Mouse (Mus musculus) cerebellum, postnatal 10 days (tissue): ENCODE results near the gene Bckdhb.
"Not testable (repeated sequence)": the region's sequence is repeated elsewhere in the genome, so short reads cannot be mapped to it uniquely, and the experiment has no call there.

Experiments
- DNase-seq, 2 experiments: peaks; one replicate each; pipeline ENCODE4 v3.0.0; 2021; ENCODE audit warnings: mixed read lengths in 2 of 2

Gene Bckdhb

DNA sequence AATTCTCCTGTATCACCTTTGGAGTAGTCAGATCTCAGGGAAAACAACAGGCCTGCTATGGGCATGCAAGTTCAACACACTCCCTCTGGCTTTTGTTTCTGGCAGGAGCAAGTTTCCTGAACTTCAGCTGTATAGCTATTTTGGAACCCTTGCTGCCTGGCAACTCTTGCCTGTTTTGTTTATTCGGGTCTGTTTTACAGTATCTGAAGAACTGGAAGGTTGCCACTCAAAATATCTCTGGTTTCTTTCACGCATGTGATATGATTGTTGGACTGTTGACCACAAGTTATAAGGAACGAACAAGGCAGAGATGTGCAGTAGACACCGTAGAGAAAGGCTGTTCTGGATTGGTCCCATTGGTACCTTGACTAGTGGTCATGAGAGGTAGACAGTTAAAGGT lies 39.4 kb downstream of the Bckdhb start:
- DNase-seq = no peak

DNA sequence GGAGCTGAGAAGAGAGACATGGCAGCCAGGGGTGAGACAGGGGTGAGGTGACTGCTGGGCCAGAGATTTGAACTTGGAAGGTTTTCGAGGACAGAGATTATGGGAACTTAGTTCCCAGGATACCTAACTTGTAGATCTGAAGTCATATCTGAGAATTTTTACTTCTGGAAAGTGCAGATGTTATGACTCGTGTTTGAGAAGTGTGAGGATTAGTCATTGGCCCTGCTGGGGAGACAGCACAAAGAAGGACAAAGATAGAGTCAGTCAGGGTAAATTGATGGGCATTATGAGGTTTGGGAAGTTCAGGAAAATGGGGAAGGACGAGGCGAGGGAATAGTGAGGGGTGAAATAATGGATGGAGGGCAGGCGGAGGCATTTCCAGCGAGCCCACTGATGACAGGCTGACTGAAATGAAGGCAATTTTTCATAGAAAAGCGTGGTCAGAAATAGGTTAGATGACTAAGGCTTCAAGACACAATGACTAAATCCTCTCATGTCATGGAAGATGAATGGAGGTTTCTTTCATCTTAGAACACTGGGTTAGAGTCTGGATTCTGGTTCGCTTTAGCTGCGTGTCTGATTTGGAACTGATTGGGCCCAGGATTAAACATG lies 42.6 kb downstream of the Bckdhb start:
- DNase-seq = no peak

DNA sequence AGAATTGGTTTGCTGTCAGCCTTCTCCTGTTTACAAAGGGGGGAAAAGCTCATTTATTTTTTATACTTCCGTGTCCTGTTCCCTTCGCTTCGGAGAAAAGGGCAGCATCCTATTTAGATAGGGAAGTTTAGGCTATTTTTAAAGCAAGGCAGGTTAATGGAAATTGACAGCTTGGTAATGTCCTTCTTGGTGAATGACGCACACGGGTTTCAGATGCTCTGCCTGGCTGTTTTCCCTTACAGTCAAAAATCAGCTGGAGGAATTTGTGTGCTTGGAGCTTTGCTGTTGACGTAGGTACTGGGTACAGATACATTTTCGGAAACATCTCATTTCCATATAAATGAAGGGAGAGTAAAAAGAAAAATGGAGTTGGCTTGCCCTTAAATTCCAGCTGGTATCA lies 44.4 kb downstream of the Bckdhb start:
- no peak for DNase-seq

DNA sequence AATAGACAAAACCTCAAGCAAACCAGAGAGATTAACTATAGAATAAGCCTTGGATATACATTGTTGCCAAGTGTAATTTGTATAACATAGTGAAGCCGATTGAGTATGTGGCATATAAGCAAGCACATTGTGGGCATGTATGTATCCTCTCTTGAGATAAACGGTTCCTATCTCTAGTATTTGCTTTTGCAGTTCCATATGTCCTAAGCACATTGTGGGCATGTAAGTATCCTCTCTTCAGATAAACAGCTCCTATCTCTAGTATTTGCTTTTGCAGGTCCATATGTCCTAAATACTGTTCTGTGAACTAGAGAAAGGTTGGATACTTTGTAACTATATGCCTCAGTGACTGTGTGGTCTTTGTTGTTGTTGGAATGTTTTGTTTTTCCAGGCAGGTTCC lies 48.5 kb downstream of the Bckdhb start:
- no peak for DNase-seq

DNA sequence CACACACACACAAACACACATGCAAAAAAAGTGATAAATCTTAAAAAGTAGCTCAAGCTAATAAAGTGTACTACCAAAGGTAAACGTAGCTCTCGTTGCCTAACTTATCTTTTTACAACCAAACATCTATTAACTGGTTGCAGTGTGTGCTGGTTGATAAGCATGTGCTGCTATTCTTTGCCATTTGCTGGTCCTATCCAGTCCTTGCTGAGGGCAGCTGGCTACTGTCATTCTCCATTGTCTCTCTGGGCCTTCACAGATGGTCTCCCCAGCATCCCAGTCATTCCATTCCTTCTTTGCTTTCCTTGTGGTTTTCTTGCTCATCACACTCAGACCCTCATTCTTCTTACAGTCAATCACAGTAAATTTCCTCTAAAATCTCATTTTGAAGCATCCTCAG lies 50.9 kb downstream of the Bckdhb start:
- no peak for DNase-seq

DNA sequence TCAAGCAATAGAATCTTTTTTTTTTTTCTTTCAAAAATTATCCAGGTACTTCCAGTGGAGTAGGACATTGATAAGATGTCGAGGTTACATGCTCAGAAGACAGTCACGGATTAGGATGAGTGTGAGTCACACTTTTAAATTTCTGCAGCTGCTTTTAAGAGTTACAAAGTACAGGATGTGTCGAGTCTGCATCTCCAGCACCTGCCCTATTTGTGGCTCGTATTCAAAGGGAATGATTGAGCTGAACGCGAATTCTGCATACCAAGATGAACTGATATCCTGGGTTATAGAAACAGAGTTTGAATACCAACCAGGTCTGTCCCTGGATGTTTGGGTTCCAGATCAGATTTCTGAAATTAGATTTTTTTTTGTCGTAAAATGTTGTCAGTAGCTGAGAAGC lies 56.3 kb downstream of the Bckdhb start:
- DNase-seq = no peak

DNA sequence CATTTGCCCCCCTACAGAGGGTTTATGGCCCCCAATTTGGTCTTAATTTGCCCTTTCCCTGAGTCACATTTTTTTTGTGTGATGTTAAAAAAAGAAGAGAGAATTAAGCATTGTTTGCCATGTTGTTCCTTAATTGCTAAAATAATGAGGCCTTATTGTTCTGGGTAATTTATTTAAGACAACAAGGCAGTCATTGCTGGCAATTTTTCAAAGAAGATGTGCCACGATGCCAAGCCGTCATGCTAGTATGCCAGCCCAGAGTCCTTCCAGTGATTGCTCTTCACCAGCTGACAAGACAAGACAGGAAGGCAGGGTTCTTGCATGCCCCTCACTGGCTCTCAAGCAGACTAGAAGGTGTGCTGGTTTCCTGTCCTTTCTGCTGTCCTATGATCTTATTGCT lies 84.0 kb downstream of the Bckdhb start:
- DNase-seq = peak; percentile 43 to 44

DNA sequence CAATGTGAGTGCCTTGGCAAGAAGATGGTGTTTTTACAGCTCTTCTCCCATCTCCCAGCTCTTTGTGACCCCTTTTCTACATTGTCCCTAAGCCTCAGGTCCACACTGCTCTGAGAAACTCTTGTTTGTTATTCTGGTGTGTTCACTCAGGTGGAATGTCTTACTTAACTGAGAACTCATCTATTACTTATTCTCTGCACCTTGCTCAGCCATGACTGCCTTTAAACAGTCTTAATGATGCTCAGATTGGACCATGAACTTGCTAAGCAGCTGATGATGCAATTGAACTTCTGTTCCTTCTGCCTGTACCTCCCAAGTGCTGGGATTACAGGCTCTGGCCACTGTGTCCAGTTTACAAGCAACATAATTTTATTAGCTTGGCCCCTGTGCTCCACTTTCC lies 86.2 kb downstream of the Bckdhb start:
- no peak for DNase-seq

DNA sequence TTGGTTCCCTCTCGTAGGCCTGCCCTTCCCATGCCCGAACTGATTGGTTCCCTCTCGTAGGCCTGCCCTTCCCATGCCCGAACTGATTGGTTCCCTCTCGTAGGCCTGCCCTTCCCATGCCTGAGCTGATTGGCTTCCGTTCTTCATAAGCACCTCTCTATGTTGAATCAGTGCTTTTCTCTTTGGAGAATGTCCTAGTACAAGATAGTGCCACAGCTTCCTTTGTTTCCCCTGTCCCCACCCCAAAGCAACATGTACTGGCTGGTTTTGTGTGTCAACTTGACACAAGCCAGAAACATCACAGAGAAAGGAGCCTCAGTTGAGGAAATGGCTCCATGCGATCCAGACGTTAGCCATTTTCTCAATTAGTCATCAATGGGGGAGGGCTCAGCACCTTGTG lies 93.2 kb downstream of the Bckdhb start:
- DNase-seq = not testable (repeated sequence)

DNA sequence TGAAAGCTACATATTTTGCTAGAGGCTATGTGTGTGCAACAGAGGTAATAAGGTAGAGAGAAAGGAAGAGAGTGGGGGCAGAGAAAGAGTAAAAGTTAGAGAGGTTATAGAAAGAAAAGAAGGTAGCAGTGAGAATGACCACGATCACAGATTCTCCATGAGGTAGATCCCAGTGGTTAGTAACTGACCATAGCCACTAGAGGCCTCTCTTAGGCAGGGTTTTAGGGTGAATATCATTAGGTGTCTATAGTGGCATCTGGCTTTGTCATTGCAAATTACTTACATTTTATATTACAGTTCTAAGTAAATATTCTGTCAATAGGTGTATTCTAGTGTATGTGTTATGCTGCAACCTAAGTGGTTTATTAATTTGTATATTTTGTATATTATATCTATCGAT lies 94.7 kb downstream of the Bckdhb start:
- peak; percentile 50 to 61 for DNase-seq

DNA sequence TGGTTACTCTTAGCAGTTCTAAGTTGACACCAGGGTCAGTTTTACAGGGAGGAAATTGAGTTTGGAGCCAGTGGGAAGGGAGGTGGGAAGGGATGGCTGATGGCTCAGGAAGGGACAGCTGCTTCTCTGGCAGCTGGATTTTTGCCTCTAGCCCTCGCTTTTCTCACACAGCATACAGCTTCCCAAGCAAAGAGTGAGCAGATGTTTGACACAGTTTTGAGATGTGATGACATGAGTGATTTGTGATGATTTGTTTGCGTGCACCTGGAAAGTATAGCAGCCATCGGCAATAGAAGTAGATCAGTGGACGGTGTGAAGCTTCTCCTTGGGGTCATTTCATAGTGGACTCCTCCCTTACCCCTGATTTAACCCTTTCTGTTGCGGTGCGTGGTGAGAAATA lies 96.2 kb downstream of the Bckdhb start:
- DNase-seq = no peak

DNA sequence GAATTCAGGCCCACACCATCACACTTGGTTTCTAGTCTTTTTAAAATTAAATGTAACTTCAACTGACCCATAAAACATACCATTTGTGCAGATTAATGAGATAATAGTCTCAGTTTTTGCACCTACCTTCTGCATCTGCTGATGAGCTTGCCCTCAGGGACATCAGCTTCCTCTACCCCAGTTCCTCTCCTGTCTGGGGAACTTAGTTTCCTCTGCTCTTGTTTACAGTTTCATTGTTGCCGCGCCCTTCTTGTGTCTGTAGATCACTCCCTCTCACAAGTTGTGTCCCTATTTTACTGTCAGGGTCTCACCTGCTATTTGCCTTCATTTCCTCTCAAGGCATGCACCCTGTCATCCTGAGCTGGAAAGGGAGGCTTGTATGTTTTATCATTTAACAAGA lies 103.2 kb downstream of the Bckdhb start:
- DNase-seq = no peak

DNA sequence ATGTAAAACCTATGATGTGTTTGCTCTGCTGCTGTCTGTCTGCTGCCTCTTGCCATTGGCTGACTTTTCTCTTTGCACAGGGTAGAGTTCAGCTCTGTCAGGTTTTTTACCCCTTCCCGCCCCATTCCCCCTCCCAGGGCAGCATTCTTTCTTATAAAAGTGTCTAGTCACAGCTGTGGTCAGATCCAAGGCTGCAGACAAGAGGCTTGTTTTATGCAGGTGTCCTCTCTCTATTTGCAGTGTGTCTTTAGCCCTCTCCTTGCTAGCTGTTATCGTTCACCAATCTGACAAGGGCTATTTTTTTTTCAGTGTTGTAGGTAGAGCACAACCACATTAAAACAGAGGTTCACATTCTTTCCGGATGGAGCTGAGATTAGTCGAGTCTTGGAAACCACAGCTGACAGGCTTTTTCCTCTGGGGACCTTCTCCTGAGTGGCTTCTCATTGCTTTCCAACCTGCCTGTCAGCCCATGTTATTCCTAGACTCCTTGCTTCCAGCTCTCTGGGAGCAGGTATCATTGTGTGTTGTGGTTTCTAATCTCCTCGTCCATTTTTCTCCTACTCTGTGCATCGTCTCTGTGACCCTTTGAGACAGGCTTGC lies 105.8 kb downstream of the Bckdhb start:
- no peak for DNase-seq

DNA sequence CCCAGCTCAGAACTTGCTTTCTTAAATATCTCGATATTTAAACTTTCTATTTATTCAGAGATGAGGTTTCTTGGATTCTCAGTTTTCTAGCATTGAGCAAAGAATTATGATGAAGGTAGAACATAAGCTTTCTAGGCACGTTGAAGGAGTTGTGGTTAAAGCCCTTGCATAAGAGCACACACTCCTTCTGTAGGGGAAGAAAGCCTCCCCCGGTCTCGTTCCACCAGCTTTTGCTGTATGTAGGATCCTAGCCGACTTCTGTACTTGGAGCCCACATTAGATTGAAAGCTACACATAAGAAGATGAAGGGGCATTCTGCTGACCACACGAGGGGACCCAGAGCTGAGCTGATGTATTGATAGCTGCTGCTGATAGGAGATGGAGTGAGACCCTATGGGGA lies 106.5 kb downstream of the Bckdhb start:
- no peak for DNase-seq

DNA sequence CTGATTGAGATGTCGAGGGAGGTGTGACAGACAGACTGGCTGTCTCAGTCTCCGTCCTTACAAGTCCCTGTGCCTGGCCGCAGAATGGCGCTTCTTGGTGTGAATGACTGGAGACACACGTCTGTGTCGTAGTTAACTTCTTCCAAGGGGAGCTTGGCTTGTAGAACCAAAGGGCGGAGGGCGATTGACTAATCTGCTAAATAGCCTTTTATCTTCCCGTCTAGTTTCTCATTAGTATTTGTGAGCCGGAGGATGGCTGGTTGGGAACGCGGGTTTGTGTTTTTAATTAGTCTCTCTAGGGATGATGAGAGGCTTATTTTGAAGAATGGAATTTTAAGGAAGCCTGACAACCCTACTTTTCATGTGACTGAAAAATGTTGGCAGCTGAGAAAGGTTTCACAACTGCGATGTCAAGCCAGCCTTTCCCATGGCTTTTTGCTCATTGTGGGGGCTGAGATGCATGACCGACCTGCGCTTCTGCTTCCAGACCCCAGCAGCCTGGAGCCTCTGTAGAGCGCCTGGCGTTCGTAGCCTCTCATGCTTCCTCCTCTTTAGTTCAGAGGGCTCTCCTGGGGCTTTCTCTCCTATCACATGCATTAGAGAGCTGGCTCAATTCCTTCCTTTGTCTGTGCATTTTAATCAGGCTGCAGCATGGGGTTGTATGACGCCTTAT lies 107.9 kb downstream of the Bckdhb start:
- peak; percentile 56 to 58 for DNase-seq

DNA sequence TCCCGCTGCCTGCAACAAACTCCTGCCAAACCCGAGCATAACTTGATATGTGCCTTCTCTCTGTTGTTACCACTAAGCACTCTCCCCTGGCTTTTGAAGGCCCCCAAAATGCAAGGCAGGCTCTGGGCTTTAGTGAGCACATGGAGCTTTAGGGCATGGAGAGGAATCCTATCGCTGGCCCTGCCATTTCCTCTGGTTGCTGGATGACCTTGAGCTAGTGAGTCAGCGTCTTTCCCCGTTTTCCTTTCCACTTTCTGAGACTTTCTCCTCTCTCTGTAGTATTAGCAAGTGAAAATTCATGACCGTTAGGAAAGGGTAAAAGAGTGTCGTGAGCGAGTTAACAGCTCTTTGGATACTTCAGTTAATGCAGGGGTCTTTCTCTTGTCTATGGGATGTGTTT lies 111.1 kb downstream of the Bckdhb start:
- DNase-seq = no peak

DNA sequence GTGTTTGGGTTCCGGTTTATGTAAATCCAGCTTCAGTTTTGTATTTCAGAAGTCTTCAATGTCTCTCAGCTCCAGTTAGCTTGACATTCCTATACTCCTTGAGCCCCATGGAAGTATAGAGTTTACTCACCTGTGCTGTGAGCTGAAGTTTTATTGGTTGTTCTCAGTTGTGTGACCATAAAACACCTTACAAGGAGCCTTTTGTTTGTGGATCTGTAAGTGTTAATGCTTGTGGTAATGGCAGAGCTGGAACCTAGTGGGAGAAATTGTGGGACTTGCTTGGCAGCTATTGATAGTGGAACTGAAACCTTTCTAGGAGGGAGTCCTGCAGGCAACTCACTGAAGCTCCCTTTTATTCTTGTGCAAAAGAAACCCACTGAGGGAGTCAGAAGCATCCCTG lies 112.3 kb downstream of the Bckdhb start:
- no peak for DNase-seq

DNA sequence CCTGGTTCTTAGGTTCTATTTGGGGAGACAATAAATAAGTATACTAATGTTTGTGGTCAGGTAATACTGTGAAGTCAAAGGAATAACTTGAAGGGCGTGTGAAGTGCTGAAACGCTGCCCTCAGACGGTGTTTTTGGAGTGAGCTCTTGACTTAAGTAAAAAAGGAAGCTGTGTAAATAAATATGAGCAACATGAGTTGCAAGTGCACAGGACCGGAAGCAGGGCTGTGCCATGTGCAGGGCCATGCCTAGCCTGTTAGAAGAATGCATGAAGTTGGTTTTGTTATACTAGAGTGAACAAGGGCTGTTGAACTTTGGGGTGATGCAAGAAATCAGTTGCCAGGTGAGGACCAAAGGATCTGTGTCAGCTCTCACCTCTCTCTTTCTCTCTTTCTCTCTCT lies 114.0 kb downstream of the Bckdhb start:
- DNase-seq = no peak

DNA sequence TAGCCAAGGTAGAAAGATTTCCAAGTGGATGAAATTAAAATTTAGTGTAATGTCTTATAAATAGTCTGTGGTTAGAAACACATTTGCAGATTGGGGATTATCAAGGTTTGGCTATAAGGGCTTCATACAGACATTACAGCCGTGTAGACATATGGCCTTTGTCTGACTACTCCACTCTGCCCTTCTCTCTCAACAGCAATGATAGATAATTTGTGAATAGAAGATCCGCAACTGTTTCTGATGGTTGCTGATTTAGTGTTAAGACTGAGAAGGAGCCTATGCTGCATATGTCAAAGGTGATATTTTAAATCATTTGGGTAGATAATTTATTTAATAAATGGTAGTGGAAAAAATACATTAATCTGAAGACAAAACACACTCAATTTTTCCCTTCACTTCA lies 115.4 kb downstream of the Bckdhb start:
- DNase-seq = no peak

DNA sequence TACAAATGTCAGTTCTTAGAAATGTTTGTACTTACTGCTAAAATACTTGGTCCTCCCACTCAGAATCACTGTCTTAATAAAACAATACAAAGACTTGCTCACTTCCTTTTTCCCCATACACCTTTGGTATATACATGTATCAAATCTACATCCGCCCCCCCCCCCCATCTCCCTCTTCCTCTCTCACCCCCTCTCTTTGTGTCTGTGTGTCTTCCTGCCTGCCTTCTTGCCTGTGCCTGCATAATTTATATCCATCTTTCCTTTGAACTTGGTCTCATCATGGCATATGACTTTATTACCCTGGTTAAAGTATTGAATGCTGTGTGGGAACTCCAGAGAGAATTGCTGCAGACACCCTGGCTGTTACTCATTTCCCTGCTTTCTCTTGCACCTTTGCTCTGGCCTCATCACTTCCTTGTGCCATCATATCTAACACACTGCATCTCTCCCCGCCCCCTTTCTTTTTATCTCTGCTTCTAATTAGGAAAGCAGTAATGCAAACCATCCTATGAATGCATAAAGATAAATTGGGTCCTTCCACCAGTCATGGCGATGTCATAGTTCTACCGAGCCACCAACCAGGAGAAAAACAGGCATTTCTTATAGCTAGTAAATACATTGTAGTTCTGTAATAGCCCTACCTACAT lies 116.8 kb downstream of the Bckdhb start:
- DNase-seq = no peak

DNA sequence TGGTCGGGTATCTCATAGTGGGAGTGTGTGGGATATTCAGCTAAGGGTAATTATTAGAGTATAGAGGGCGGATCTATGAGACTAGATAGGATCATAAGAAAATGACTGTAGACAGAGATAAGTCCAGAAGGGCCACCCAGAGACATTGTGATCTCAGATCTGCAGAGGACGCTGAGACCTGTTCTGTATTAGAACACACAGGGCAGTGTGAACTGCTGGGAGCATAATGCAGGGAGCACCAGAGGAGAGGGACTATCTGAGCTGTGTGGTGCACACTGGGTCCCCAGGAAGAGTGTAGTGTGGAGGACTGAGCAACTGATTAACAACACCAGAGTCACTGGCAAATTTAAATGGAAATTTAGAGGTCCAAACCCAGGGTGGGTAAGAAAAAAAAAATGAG lies 117.6 kb downstream of the Bckdhb start:
- no peak for DNase-seq

DNA sequence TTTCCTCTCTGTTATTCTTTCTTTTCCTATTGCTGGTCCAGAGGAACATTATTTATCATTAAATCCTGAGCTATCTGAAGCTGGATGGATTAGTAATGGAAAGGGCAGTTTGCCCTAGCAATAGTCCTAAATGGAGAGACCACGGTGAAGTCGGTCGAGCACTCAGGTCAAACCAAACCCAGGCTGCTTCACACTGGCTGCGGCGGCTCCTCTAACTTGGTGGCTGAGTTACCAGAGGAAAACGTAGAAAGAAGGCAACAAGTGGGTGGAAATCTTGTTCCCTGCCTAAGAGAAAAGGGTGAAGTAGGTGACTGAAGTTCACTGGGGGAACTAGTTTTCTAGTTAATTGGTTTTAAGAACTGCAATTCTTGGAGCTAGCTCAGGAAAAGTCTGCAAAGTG lies 119.2 kb downstream of the Bckdhb start:
- DNase-seq = no peak

DNA sequence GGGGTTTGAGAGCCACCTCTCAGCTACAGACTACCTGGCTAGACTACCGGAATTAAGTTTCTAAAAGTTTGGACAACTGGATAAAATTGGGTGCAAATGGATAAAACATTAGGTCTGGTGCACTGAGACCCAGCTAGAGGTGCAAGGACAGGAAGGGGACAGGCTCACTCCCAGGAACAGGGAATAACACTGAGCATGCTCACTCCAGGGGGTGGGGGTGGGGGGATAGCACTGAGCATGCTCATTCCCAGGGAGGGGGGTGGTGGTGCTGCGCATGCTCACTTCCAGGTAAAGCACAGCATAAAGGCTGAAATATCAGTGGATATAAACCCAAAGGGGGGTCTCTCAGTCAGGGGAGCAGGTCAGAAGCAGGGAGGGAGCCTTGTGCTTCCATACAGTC lies 120.7 kb downstream of the Bckdhb start:
- no peak for DNase-seq

DNA sequence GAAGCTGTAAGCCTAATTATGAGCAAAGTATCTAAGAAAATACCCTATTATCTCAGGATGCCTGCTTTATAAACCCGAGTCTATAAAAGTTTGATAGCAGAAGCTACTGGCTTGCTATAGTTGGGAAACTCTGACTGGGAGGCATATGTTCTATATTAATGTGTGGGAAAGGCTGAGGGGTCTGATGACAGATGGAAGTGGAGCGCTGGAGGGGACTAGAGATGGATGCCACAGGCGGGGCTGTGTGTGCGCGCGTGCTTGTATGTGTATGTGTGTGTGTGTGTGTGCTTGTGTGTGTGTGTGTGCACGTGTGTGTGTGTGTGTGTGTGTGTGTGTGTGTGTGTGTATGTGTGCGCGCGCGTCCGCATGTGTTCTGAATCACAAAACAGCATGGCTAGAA lies 121.4 kb downstream of the Bckdhb start:
- no peak for DNase-seq
